Mouse (Mus musculus): ENCODE measurements around the gene Abcg8.
A peak's percentile ranks its signal among the peaks of the same experiment; 100 is the strongest.

Gene Abcg8

DNA sequence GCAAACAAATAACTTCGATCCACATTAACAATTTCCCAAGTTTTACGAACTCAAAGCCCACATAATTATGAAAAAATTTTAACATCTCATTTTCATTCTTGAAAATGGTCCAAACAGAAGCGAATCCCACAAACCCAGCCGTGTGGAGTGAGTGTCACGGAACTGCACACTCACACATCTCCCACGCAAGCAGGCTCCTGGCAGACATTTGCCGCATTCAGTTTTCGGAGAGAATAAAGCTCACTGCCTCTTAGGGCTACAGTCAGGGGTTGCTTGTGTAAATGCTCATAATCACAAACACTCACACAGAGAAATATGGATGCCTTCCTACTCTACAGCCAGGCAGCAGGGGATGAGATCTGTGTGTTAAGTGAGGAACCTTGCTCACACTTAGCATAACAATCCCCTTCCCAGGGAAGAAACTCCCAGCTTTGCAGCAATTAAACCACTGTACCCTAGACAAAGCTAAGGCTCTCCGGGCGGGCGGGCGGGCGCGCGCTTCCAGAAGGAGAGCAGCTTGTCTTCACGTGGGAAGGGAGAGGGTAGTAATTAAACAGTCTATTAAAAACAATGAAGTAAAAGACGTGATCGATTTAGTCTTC, 37.6 kb downstream of the Abcg8 start:
- DNase-seq (ENCODE audit: low read depth): no peak

DNA sequence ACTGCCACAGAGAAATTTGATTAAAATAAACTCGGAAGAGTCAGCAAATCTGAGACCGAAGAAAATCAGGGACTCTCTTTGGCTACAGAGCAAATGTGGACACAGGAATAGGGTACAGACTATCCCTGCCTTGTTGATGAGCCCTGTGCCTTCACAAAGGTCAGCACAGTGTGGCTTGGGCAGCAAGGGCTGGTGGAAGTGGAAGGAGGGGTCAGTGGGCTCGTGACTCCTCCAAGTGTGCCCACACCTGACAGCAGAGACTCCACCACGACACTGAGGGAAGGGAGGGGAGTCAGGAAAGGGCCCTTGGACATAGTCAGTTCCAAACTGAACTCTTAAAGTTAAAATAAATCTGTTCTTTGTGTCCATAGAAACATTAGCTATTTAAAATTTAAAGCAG, 38.8 kb downstream of the Abcg8 start:
- DNase-seq (ENCODE audit: low read depth): no peak

DNA sequence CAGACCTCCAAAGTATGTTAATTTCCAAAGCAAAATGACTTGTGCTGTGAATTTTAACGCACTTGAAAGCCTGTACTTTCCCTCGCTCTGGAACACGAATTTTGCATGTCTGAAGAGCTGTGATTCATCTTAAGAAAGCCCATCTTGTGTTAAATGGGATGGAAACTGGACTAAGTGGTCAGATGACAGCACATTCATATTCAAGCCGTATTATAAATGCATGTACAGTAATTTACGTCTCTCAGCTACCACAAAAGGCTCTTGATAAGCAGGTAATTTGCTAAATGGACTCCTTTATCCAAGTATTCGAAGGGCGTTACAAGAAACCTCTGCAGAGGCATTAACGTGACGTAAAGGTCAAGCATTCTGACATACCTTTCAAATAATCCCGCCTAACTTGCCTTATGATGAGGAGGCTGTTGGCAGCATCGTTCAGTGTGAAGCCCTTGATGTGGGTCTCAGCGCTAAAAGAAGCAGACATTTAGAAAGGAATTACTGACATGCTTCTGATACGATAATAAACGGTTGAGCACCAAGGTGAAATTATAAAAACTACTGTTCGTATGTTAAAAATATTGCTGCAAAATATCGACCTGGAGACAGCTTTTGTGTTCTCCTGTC, 40.3 kb downstream of the Abcg8 start:
- no peak for DNase-seq (ENCODE audit: low read depth)

DNA sequence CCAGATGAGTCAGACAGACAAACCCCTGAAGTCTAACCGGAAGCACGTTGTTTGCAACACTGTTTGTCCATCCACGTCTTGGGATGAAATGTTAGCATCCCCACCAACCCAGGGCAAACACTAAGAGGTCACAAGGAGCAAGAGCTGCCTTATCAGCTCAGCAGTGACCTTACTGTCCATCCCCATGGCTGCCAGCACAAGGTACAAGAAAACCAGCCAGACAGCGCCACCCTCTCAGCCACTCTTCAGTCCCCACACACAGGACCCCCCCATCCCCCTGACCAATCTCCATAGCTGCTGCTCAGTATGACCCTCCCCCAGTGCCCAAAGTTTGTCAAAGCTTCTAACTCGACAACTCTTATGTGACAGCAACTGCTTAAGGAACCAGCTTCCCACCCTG, 41.3 kb downstream of the Abcg8 start:
- DNase-seq (ENCODE audit: low read depth): no peak

DNA sequence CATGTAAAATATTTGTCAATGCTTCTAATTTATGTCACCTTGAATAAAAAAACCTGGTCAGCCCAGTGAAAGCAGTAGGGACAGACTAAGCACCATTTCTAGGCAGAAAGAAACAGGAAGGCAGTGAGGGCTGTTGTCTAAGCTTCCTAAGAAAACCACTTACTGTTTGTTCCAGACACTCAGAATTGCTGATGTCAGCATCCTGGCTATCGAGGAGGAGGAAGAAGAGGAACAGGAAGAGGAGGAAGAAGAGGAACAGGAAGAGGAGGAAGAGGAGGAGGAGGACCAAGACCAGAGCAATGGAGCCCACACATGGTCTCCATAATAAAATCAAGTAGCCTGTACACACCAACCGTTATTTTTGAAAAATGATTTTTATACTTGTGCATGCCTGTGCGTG, 43.0 kb downstream of the Abcg8 start:
- no peak for DNase-seq (ENCODE audit: low read depth)

DNA sequence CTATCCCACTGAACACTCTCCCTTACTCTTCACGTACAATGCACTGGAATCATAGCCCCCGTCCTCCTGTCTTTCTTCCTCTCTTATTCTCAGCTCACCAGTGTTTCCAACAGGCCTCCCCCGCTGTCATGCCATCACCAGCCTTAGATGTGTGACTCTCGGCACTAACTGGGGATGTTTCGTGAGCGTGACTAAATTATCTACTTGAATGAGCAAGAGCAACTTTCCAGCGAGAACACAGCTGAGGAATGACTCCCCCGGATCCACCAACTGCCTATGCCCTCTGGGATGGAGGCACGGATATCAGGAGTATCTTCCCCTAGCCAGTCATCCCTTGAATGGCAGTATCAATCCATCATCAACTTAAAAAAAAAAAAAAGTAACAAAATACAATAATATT, 47.9 kb downstream of the Abcg8 start:
- DNase-seq (ENCODE audit: low read depth): no peak

DNA sequence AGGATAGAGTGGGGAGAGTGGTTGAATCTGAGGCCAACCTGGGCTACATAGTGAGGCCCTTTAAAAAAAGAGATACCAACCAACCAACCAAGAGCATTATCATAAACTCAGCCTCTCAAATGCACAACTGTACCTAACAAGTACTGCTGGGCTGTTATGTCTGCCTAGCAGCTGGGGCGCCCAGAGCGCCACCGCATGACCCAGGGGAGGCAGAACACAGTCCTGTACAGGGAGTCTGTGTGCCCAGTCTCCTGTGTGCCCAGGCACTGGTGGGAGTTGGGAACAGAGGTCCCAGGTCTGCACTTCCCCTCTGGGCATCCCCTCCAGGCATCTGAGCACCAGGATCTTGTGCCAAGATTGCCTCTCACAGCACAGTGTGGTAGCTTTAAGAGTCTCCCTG, 49.1 kb downstream of the Abcg8 start:
- no peak for DNase-seq (ENCODE audit: low read depth)

DNA sequence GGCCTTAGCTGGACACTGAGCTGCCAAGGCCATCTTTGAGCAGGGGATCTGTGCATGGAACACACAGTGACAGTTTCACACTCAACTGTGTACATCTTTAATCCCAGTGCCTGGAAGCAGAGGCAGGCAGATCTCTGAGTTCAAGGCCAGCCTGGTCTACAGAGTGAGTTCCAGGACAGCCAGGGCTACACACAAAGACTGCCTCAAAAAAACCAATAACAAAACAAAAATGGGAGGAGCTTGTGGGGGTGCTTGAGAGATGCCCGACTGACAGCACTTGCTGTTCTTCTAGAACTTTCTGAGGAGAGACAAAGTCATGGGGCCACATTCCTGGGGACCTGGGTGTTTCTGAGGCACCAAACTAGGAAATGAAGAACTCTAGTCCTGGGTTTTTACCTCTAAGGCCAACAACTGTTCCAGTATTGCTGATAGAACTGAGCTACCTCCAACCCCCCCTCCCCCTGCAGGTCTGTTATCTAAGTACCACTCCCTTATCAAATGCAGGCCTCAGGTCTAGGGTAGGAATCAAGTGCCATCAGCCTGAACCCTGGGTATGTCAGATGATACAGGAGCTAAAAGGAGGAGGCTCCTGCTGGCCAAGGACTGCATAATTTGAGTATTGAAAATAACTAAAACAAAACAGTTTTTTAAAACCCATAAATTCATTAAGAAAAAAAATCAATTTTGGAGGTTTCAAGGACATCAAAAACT, 52.3 kb downstream of the Abcg8 start:
- DNase-seq (ENCODE audit: low read depth): no peak

DNA sequence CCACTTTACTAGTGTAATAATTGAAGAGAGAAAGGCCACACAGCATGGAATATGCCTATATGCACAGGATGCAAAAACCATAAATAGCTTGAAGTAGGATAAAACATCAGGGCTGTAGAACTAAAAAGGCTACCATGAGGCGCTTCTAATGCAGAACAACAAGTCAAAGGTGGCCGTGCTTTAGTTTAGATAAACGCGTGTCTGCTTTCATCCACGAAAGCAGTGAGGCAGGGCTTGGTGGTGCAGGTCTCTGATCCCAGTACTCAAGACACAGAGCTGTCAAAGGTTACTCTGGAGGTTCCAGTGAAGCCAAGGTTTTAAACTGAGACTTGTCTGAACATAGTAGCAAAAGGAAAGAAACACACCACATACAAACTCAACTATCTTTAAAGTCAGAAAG, 53.0 kb downstream of the Abcg8 start:
- DNase-seq (ENCODE audit: low read depth): no peak

DNA sequence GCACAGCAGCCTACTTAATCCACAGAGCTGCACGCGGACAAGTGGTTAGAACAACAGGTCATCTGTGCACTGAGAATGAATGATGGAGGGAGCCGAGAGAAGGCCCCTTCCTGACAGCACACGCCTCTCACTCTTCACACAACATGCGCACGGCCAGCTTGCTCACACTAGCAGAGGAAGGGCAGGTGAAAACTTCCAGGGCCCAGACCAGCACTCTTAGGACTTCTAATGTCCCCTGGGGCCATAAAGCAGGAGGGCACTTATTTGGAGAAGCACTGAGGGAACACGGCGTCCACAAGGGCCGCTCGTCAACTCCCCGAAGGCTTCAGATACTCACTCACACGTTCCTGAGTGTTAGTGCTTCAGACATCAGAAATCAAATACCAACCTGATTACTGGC, 55.3 kb downstream of the Abcg8 start:
- DNase-seq (ENCODE audit: low read depth): no peak

DNA sequence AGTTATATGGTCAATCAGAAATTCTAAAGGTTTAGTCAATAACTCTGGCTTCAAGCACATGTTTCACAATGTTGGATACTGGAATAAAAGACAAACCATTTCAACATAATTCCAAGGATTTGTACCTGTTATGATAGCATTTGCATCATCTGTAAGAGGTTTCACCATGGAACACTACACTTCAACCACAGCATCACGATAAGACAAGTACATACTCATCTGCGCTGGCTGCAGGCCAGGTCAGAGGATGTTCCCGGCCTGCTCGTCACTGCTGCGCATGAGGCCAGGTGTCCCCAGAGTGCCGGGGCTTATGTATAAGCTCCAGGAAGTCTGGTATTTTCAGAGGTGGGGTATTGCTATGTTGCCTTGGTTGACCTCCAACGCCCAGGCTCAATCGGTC, 56.5 kb downstream of the Abcg8 start:
- no peak for DNase-seq (ENCODE audit: low read depth)

DNA sequence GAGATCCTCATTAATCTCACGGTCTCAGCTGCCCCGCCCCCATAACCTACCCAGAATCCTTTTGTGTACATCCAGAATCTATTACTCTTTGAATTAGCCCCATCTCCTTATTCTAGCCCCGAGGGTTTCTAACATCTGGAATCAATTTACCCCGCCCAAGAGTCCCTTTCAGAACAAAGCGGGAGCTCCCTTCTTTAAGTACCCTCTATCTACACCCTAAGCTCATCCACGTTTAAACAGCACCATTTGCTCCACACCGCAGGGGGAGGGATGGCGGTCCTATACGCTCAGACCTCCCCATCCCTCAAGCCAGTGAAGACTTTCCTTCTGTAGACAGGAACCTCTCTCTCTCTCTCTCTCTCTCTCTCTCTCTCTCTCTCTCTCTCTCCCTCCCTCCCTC, 60.6 kb downstream of the Abcg8 start:
- DNase-seq (ENCODE audit: low read depth): peak; percentile 34

DNA sequence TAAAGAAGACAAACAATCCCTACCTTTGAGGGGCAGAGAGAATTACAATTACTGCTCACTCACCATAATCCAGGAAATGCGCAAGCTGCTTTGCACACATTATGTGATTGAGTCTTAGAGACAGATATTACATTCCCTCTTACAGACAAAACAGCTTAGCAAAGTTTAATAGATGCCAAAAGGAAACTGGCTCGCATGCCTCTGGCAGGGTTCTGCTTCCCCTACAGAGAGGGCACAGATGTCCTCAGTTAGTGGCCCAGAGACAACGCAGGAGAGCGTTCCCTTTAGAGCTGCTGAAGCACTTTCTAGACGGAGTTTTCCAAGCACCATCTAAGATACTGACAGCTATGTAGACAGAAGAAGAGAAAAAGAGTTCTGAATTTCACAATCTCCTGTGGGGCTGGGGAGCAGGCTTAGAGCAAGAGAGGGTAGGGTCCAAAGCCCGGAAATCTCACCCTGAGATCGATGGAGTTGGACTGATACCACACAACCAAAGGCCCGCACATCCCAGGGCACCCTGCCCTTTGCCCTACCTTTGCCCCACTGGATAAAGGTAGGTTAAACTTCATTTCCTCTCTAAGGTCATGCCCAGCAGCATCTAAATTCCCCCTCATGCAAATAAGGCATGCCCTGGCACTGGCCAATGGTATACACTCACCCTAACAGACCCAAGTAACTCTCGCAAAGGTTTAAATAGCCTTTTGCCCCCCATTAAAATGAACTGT, 62.1 kb downstream of the Abcg8 start:
- no peak for DNase-seq (ENCODE audit: low read depth)

DNA sequence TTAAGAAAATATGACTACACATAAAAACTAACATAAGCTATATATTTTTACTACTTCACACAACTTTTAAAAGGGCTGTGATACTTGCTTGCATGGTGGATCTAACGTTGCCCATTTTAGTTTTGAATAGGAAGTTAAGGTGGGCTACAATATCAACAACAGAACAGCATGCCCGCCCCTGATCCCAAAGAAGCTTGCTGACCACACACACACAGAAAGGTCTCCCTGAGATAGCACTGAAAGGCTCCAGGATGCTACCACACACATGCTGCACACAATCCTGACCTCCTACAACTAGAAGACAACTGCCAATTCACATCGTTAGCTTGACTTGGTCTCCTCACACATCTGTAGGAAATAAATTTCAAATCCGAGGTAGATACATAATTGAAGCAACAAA, 68.2 kb downstream of the Abcg8 start:
- DNase-seq (ENCODE audit: low read depth): no peak

DNA sequence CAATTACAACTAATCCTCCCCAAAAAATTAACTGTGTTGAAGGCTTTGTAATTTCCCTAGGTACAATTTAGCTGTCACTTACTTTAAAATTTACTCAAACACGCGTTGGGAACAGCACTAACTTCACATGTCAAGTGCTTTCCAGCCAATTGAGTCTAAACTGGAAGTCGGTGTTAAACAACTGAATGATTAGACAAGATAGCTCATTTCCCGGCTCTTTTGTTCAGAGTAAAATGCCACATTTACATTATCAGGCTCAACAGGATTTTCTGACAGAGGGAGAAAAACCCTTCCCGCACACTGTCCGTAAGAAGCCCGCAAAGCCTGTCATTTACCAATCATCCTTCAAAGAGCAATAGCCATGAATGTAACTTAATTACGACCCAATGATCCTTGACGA, 68.9 kb downstream of the Abcg8 start:
- DNase-seq (ENCODE audit: low read depth): no peak

DNA sequence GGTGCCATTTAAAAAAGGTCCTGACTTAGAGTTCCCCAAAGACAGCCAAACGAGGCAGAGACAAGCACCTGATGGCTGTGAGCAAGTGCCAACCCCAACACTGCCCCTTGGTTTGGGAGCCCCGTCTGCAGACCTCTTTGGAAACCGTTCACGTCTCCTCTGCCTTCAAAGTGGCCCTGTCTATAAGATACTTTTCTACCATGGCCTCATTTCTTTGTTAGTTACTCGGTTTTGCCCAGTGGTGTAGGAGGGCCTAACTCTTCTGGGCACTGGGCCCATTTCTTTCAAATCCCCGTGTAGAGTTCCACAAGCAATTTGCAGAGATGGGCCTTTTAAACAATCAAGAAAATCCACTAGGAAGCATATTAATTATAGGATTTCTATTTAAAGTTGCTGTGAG, 71.1 kb downstream of the Abcg8 start:
- DNase-seq (ENCODE audit: low read depth): no peak

DNA sequence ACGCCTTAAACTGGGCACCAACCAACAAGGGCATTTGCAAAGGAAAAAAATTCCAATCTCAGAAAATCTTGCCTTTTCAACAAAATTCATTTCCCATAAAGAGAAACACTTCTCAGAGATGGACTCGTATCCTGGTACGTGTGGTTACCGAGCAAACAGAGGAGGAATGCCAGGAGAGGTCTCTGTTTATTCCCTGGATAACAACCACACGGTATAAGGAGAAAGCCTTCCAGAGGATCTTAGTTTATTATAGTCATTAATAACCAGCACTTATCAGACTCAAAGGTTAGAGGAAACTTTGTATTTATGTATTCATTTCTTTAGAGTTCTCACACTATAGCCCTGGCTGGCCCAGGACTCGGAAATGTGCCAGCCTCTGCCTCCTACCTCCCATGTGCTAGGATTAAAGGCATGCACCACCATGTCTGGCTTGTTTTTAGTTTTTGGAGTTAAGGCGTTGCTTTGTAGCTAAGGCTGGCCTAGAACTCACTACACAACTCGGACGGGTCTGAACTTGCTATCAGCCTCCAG, 72.1 kb downstream of the Abcg8 start:
- DNase-seq (ENCODE audit: low read depth): no peak

DNA sequence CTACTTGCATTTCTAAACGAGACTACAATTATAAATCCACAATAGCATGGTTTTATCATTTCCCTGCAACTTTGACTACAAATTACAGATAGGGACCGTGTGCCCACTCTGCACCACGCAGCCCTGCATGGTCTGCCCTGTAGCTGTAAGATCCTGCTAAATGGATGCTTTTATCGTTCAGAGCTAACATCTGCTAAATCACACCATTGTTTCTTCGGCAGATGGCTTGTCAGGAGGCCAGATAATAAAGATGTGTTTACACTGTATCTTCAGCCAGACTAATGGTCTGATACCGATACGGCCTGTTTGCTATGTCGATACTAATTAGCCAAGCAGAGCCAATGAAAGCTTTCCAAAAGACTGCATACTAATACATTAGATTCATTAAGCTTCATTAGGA, 73.2 kb downstream of the Abcg8 start:
- no peak for DNase-seq (ENCODE audit: low read depth)
